Mouse (Mus musculus): ENCODE results near the gene Rbbp4. TPM values are rescaled to one million over a fixed set of nuclear protein-coding genes. Genes with fewer than 3 reads are reported as not detected.

Rbbp4 gene
- polyA plus RNA-seq, 1 experiment from 2014 or later, result 465 TPM

DNA sequence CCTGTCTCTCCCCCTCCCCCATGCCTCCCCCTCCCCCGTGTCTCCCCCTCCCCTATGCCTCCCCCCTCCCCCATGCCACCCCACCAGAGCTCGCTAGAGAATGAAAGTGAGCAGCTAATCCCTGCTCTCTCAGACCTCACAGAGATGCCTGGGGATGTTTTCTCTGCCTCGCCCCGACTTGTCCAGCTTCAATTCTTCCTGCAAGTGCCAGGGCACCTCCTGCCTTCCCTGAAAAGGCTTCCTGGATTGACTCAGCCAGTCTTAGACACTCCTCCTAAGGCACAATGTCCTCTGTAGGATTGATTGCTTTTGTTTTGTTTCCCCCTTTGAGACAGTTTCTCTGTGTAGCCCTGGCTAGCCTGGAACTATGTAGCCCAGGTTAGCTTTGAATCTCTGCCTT, 74.0 kb downstream of the Rbbp4 start, which contains the start of gene C77080:
TSS of gene C77080 (minus strand) at position 209 of the 400 bp plus-strand sequence.
- ATAC-seq (ENCODE audit: low FRiP score), result no peak
- Histone ChIP-seq H3K4me1 (peaks cover 33% of the 10 kb centered on the region), H3K4me3 (no peak within 1 kb of the TSS), H3K27ac (peak within 1 kb of the TSS; percentile 31), H3K4me2 (replicated peaks) (no peak within 1 kb of the TSS), H3K27me3 (no peaks in the 10 kb centered on the region), H3K36me3 (no peaks in the 10 kb centered on the region), H3K9me3 (replicated peaks) (no peaks in the 10 kb centered on the region), H3K9ac (peak within 1 kb of the TSS; percentile 25; the same call in 1 of the 2 replicates)
- WGBS, result 13% methylated on average over 2 of the region's 4 CpGs

DNA sequence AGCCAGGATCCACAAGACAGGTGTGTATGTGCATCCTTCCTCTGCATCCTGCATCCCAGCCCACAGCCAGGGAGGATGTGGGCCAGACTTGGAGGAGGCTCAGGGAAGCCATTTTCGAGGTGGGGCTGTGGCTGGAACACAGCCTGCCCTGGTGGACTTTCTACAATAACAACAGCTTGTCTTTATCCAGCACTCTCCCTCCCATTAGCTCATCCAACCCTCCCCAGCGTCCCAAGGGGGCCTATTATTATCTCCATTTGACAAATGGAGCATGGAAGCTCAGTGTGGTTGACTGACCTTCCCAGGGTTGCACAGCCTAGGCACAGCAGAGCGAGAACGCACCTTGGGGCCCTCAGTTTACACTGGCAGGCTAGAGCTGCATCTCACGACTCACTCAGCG, 74.5 kb downstream of the Rbbp4 start:
- H3K9ac ChIP-seq, result peak overlapping the region; percentile 25; the same call in 1 of the 2 replicates
- H3K4me1 ChIP-seq, result peaks cover 34% of the 10 kb centered on the region
- 14% methylated on average over 6 of the region's 6 CpGs for WGBS
- H3K4me2 ChIP-seq (replicated peaks), result no peak overlapping the region
- H3K27me3 ChIP-seq, result no peaks in the 10 kb centered on the region
- no peak overlapping the region for H3K4me3 ChIP-seq
- H3K9me3 ChIP-seq (replicated peaks), result no peaks in the 10 kb centered on the region
- no peaks in the 10 kb centered on the region for H3K36me3 ChIP-seq
- peak overlapping the region; percentile 31; the same call in 1 of the 2 replicates for H3K27ac ChIP-seq
- ATAC-seq (ENCODE audit: low FRiP score), result no peak

- H3K9ac ChIP-seq, result no peak overlapping the region
- no peak for ATAC-seq (ENCODE audit: low FRiP score)
- H3K4me2 ChIP-seq (replicated peaks), result no peak overlapping the region
- no peaks in the 10 kb centered on the region for H3K9me3 ChIP-seq (replicated peaks)
- 62% methylated on average over 4 of the region's 4 CpGs for WGBS
- H3K4me3 ChIP-seq, result no peak overlapping the region
- H3K36me3 ChIP-seq, result no peaks in the 10 kb centered on the region
- H3K27ac ChIP-seq, result no peak overlapping the region
- H3K27me3 ChIP-seq, result no peaks in the 10 kb centered on the region; the same call in 1 of the 2 replicates
- H3K4me1 ChIP-seq, result peaks cover 34% of the 10 kb centered on the region
Observed at GRCm38 (mm10) chr4:129259101-129259500, 76.1 kb downstream of the Rbbp4 start.

Small RNAs within 50 kb of the gene (microRNA-seq; reads per million reads assigned to microRNA genes)
- not detected for gene Gm22994

Other genes starting within 250 kb of the Rbbp4 start
- gene Tmem54, start 229.8 kb downstream of the Rbbp4 start, polyA plus RNA-seq (2016; fragmentation: Nextera tagmentation; extraction: Ambion mirVana), result 1.1 and 1.7 TPM in 2 replicates
- 8.8 and 12.1 TPM in 2 replicates for gene Hpca, start 213.3 kb downstream of the Rbbp4 start, polyA plus RNA-seq (2016; fragmentation: Nextera tagmentation; extraction: Ambion mirVana)
- 3.9 and 6.2 TPM in 2 replicates for gene Fndc5, start 198.4 kb downstream of the Rbbp4 start, polyA plus RNA-seq (2016; fragmentation: Nextera tagmentation; extraction: Ambion mirVana)
- gene S100pbp, start 145.6 kb downstream of the Rbbp4 start, polyA plus RNA-seq (2016; fragmentation: Nextera tagmentation; extraction: Ambion mirVana), result 23.2 and 26.7 TPM in 2 replicates
- 98.1 and 104 TPM in 2 replicates for gene Yars, start 145.6 kb downstream of the Rbbp4 start, polyA plus RNA-seq (2016; fragmentation: Nextera tagmentation; extraction: Ambion mirVana)
- gene C77080, start 74.0 kb downstream of the Rbbp4 start, polyA plus RNA-seq (2016; fragmentation: Nextera tagmentation; extraction: Ambion mirVana), result 6.0 and 6.4 TPM in 2 replicates
- gene Sync, start 47.8 kb downstream of the Rbbp4 start, polyA plus RNA-seq (2016; fragmentation: Nextera tagmentation; extraction: Ambion mirVana), result 1.7 and 1.8 TPM in 2 replicates
- gene Zbtb8os, start 325 bp upstream of the Rbbp4 start, polyA plus RNA-seq (2016; fragmentation: Nextera tagmentation; extraction: Ambion mirVana), result 33.3 and 33.8 TPM in 2 replicates
- 16.1 and 17.7 TPM in 2 replicates for gene Zbtb8a, start 42.7 kb upstream of the Rbbp4 start, polyA plus RNA-seq (2016; fragmentation: Nextera tagmentation; extraction: Ambion mirVana)
- gene Zbtb8b, start 105.5 kb upstream of the Rbbp4 start, polyA plus RNA-seq (2016; fragmentation: Nextera tagmentation; extraction: Ambion mirVana), result 6.0 and 6.4 TPM in 2 replicates
- gene Bsdc1, start 126.2 kb upstream of the Rbbp4 start, polyA plus RNA-seq (2016; fragmentation: Nextera tagmentation; extraction: Ambion mirVana), result 33.0 TPM in 2 replicates
- gene Tssk3, start 155.7 kb upstream of the Rbbp4 start, polyA plus RNA-seq (2016; fragmentation: Nextera tagmentation; extraction: Ambion mirVana), result not detected in 2 replicates
- gene Fam229a, start 155.8 kb upstream of the Rbbp4 start, polyA plus RNA-seq (2016; fragmentation: Nextera tagmentation; extraction: Ambion mirVana), result 0.46 TPM in 1 of 2 replicates, not detected in the other
- 1,978 and 2,031 TPM in 2 replicates for gene Marcksl1, start 178.2 kb upstream of the Rbbp4 start, polyA plus RNA-seq (2016; fragmentation: Nextera tagmentation; extraction: Ambion mirVana)
- gene Hdac1, start 207.3 kb upstream of the Rbbp4 start, polyA plus RNA-seq (2016; fragmentation: Nextera tagmentation; extraction: Ambion mirVana), result 168 and 178 TPM in 2 replicates
- 6.4 and 7.1 TPM in 2 replicates for gene Lck, start 238.3 kb upstream of the Rbbp4 start, polyA plus RNA-seq (2016; fragmentation: Nextera tagmentation; extraction: Ambion mirVana)
- gene Fam167b, start 243.2 kb upstream of the Rbbp4 start, polyA plus RNA-seq (2016; fragmentation: Nextera tagmentation; extraction: Ambion mirVana), result 1.7 and 2.5 TPM in 2 replicates

Data from hindbrain, embryonic 12.5 days (tissue).